Mouse (Mus musculus): ENCODE measurements at regions not wholly inside any gene's neighbourhood (a gene's known extent, or its start where the extent isn't known, plus 50 kb on each side); places are given as distances from the start of the nearest gene placed in this dataset.

GRCm38 (mm10) chr4:22098605-22099004 is 167.5 kb downstream of the Faxc start:
- ATAC-seq (ENCODE audit: low read depth), result no peak
- 92% methylated on average over 9 of the region's 9 CpGs for WGBS
- Histone ChIP-seq H3K9ac (replicated peaks; ENCODE audit: low read depth, low read length) (no peak overlapping the region), H3K4me3 (ENCODE audit: low read depth, low read length) (no peak overlapping the region), H3K27ac (ENCODE audit: low read depth, low read length) (no peak overlapping the region), H3K4me2 (ENCODE audit: low read depth, low read length) (no peak overlapping the region), H3K9me3 (ENCODE audit: control insufficient read depth, low read length) (no peaks in the 10 kb centered on the region), H3K27me3 (ENCODE audit: control insufficient read depth, insufficient read depth, low read length) (no peaks in the 10 kb centered on the region), H3K36me3 (ENCODE audit: control insufficient read depth, insufficient read depth, low read length) (no peaks in the 10 kb centered on the region), H3K4me1 (ENCODE audit: control insufficient read depth, insufficient read depth, low read length) (peaks cover 3% of the 10 kb centered on the region; the same call in 1 of the 2 replicates)

- no peak overlapping the region for H3K9ac ChIP-seq (replicated peaks; ENCODE audit: low read depth, low read length)
- no peaks in the 10 kb centered on the region for H3K36me3 ChIP-seq (ENCODE audit: control insufficient read depth, insufficient read depth, low read length)
- peak; percentile 77; the same call in 1 of the 2 replicates for ATAC-seq (ENCODE audit: low read depth)
- no peak overlapping the region for H3K4me2 ChIP-seq (ENCODE audit: low read depth, low read length)
- H3K4me3 ChIP-seq (ENCODE audit: low read depth, low read length), result no peak overlapping the region
- no peaks in the 10 kb centered on the region for H3K9me3 ChIP-seq (ENCODE audit: control insufficient read depth, low read length)
- 64% methylated on average over 5 of the region's 5 CpGs for WGBS
- no peaks in the 10 kb centered on the region for H3K4me1 ChIP-seq (ENCODE audit: control insufficient read depth, insufficient read depth, low read length)
- H3K27ac ChIP-seq (ENCODE audit: low read depth, low read length), result no peak overlapping the region
- no peaks in the 10 kb centered on the region for H3K27me3 ChIP-seq (ENCODE audit: control insufficient read depth, insufficient read depth, low read length)
These were observed 171.3 kb downstream of the Faxc start for GRCm38 (mm10) chr4:22102478-22102877.

GRCm38 (mm10) chr4:22103001-22103587 is 172.0 kb downstream of the Faxc start:
- Histone ChIP-seq H3K9ac (replicated peaks; ENCODE audit: low read depth, low read length) (no peak overlapping the region), H3K27me3 (ENCODE audit: control insufficient read depth, insufficient read depth, low read length) (no peaks in the 10 kb centered on the region), H3K9me3 (ENCODE audit: control insufficient read depth, low read length) (no peaks in the 10 kb centered on the region), H3K4me3 (ENCODE audit: low read depth, low read length) (no peak overlapping the region), H3K27ac (ENCODE audit: low read depth, low read length) (peak overlapping the region; percentile 22; the same call in 1 of the 2 replicates), H3K36me3 (ENCODE audit: control insufficient read depth, insufficient read depth, low read length) (no peaks in the 10 kb centered on the region), H3K4me1 (ENCODE audit: control insufficient read depth, insufficient read depth, low read length) (no peaks in the 10 kb centered on the region), H3K4me2 (ENCODE audit: low read depth, low read length) (no peak overlapping the region)
- 53% methylated on average over 8 of the region's 8 CpGs for WGBS
- ATAC-seq (ENCODE audit: low read depth), result peak; percentile 72

- H3K36me3 ChIP-seq (ENCODE audit: control insufficient read depth, insufficient read depth, low read length), result no peaks in the 10 kb centered on the region
- no peaks in the 10 kb centered on the region for H3K9me3 ChIP-seq (ENCODE audit: control insufficient read depth, low read length)
- H3K27me3 ChIP-seq (ENCODE audit: control insufficient read depth, insufficient read depth, low read length), result no peaks in the 10 kb centered on the region
- no peaks in the 10 kb centered on the region for H3K4me1 ChIP-seq (ENCODE audit: control insufficient read depth, insufficient read depth, low read length)
- no peak overlapping the region for H3K4me3 ChIP-seq (ENCODE audit: low read depth, low read length)
- H3K9ac ChIP-seq (replicated peaks; ENCODE audit: low read depth, low read length), result no peak overlapping the region
- no peak overlapping the region for H3K27ac ChIP-seq (ENCODE audit: low read depth, low read length)
- WGBS, result 83% methylated on average over 9 of the region's 9 CpGs
- H3K4me2 ChIP-seq (ENCODE audit: low read depth, low read length), result no peak overlapping the region
- ATAC-seq (ENCODE audit: low read depth), result no peak
These were observed 175.8 kb downstream of the Faxc start for GRCm38 (mm10) chr4:22106883-22107282.

GRCm38 (mm10) chr4:22109410-22109809 is 178.3 kb downstream of the Faxc start:
- WGBS, result 47% methylated on average over 6 of the region's 6 CpGs
- Histone ChIP-seq H3K36me3 (ENCODE audit: control insufficient read depth, insufficient read depth, low read length) (no peaks in the 10 kb centered on the region), H3K9me3 (ENCODE audit: control insufficient read depth, low read length) (no peaks in the 10 kb centered on the region), H3K4me1 (ENCODE audit: control insufficient read depth, insufficient read depth, low read length) (no peaks in the 10 kb centered on the region), H3K27ac (ENCODE audit: low read depth, low read length) (no peak overlapping the region), H3K9ac (replicated peaks; ENCODE audit: low read depth, low read length) (no peak overlapping the region), H3K27me3 (ENCODE audit: control insufficient read depth, insufficient read depth, low read length) (no peaks in the 10 kb centered on the region), H3K4me3 (ENCODE audit: low read depth, low read length) (no peak overlapping the region), H3K4me2 (ENCODE audit: low read depth, low read length) (no peak overlapping the region)
- ATAC-seq (ENCODE audit: low read depth), result 0 out of 2 replicates have a peak, but pooled peaks have one; percentile 26

GRCm38 (mm10) chr4:22110400-22110799 is 179.3 kb downstream of the Faxc start:
- no peaks in the 10 kb centered on the region for H3K27me3 ChIP-seq (ENCODE audit: control insufficient read depth, insufficient read depth, low read length)
- H3K27ac ChIP-seq (ENCODE audit: low read depth, low read length), result no peak overlapping the region
- H3K4me1 ChIP-seq (ENCODE audit: control insufficient read depth, insufficient read depth, low read length), result no peaks in the 10 kb centered on the region
- 65% methylated on average over 8 of the region's 8 CpGs for WGBS
- no peak overlapping the region for H3K4me3 ChIP-seq (ENCODE audit: low read depth, low read length)
- no peak overlapping the region for H3K4me2 ChIP-seq (ENCODE audit: low read depth, low read length)
- ATAC-seq (ENCODE audit: low read depth), result no peak
- no peak overlapping the region for H3K9ac ChIP-seq (replicated peaks; ENCODE audit: low read depth, low read length)
- H3K9me3 ChIP-seq (ENCODE audit: control insufficient read depth, low read length), result no peaks in the 10 kb centered on the region
- H3K36me3 ChIP-seq (ENCODE audit: control insufficient read depth, insufficient read depth, low read length), result no peaks in the 10 kb centered on the region

GRCm38 (mm10) chr4:22112209-22112608 is 181.1 kb downstream of the Faxc start:
- Histone ChIP-seq H3K27me3 (ENCODE audit: control insufficient read depth, insufficient read depth, low read length) (no peaks in the 10 kb centered on the region), H3K4me3 (ENCODE audit: low read depth, low read length) (no peak overlapping the region), H3K27ac (ENCODE audit: low read depth, low read length) (no peak overlapping the region), H3K4me1 (ENCODE audit: control insufficient read depth, insufficient read depth, low read length) (no peaks in the 10 kb centered on the region), H3K9me3 (ENCODE audit: control insufficient read depth, low read length) (no peaks in the 10 kb centered on the region), H3K36me3 (ENCODE audit: control insufficient read depth, insufficient read depth, low read length) (no peaks in the 10 kb centered on the region), H3K9ac (replicated peaks; ENCODE audit: low read depth, low read length) (no peak overlapping the region), H3K4me2 (ENCODE audit: low read depth, low read length) (no peak overlapping the region)
- peak; percentile 42; the same call in 1 of the 2 replicates for ATAC-seq (ENCODE audit: low read depth)
- 42% methylated on average over 5 of the region's 5 CpGs for WGBS

- no peaks in the 10 kb centered on the region for H3K36me3 ChIP-seq (ENCODE audit: control insufficient read depth, insufficient read depth, low read length)
- ATAC-seq (ENCODE audit: low read depth), result no peak
- no peak overlapping the region for H3K27ac ChIP-seq (ENCODE audit: low read depth, low read length)
- no peaks in the 10 kb centered on the region for H3K4me1 ChIP-seq (ENCODE audit: control insufficient read depth, insufficient read depth, low read length)
- no peak overlapping the region for H3K9ac ChIP-seq (replicated peaks; ENCODE audit: low read depth, low read length)
- no peaks in the 10 kb centered on the region for H3K9me3 ChIP-seq (ENCODE audit: control insufficient read depth, low read length)
- H3K4me3 ChIP-seq (ENCODE audit: low read depth, low read length), result no peak overlapping the region
- H3K27me3 ChIP-seq (ENCODE audit: control insufficient read depth, insufficient read depth, low read length), result no peaks in the 10 kb centered on the region
- no peak overlapping the region for H3K4me2 ChIP-seq (ENCODE audit: low read depth, low read length)
These were observed 183.3 kb downstream of the Faxc start for GRCm38 (mm10) chr4:22114451-22114850.

- no peak overlapping the region for H3K4me3 ChIP-seq (ENCODE audit: low read depth, low read length)
- H3K9ac ChIP-seq (replicated peaks; ENCODE audit: low read depth, low read length), result no peak overlapping the region
- no peaks in the 10 kb centered on the region for H3K9me3 ChIP-seq (ENCODE audit: control insufficient read depth, low read length)
- WGBS, result 50% methylated on average over 3 of the region's 3 CpGs
- no peak for ATAC-seq (ENCODE audit: low read depth)
- no peaks in the 10 kb centered on the region for H3K4me1 ChIP-seq (ENCODE audit: control insufficient read depth, insufficient read depth, low read length)
- no peaks in the 10 kb centered on the region for H3K27me3 ChIP-seq (ENCODE audit: control insufficient read depth, insufficient read depth, low read length)
- H3K27ac ChIP-seq (ENCODE audit: low read depth, low read length), result no peak overlapping the region
- no peak overlapping the region for H3K4me2 ChIP-seq (ENCODE audit: low read depth, low read length)
- no peaks in the 10 kb centered on the region for H3K36me3 ChIP-seq (ENCODE audit: control insufficient read depth, insufficient read depth, low read length)
These were observed 188.7 kb downstream of the Faxc start for GRCm38 (mm10) chr4:22119877-22120276.
